Mouse (Mus musculus) testis, postnatal 14 days (tissue): ENCODE measurements around the gene Brd1.
"Not testable (repeated sequence)": the region's sequence is repeated elsewhere in the genome, so short reads cannot be mapped to it uniquely, and the experiment has no call there.

Experiments used
- DNase-seq: peaks from one replicate; pipeline ENCODE4 v3.0.0; 2021; ENCODE audit warnings: low spot score

The Brd1 gene

DNA sequence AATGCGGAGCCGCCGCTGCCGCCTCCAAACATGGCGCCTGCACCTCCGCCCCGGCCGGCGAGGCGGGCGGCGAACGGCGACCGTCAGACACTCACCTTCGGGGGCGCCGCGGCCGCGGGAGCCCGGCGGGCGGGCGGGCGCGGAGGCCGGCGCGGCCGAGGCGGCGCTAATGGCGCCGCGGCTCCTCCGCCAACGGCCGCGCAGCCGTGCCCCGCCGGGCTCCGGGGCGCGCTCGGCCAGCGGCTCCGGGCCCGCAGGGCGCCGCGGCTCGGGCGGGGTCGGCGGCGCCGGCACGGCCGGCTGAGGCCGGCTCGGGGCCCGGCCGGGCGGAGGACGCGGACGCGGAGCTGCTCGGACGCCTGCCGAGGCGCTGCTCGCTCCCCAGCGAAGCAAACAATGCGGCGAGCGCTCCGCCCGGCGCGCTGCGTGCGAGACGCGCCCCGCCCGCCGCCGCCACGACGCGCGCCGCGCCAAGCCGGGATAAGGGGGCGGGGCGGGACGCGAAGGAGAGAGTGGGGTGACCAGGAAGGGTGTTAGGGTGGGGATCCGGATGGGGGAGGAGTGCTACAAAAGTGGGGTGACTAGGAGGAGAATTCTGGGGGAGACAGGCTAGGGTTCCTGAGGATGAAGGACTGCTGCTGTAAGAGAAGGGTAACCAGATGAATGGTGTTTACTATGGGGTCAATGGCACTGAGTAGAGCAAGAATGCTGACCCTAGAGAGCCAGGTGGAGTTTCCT, at the start of gene Brd1:
Brd1 (minus strand) TSS at position 400 of the 738 bp plus-strand sequence.
- peak; percentile 74 for DNase-seq

DNA sequence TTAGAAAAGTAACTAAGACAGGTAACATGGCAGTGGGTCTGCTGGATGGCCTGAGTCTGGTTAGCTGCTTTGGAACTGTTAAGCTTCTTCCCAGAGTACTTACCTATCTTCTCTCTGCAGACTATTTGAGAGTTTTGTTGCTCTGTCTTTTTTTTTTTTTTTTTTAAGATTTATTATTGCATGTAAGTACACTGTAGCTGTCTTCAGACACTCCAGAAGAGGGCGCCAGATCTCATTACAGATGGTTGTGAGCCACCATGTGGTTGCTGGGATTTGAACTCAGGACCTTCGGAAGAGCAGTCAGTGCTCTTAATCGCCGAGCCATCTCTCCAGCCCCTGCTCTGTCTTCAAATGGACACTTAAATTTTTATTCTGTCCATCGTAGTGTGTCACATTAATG, 40.6 kb upstream of the Brd1 start:
- DNase-seq: not testable (repeated sequence)

DNA sequence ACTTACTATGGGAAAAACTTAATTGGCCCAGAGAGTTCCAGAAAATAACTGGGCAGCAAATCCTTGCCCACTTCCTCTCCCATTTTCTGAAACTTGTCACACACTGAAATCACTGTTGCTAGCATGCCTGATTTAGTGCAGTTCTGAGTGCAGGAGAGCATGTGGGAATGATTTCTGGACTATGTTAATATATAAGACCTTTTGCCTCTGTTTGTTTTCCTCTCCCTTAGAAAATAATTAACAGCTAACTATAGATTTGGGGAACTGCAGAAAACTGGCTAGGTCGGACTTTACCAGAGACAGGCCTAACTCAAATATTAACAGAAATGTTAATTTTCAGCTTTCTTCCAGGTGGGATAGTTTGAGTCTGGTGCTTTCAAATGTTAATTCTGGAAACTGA, 34.5 kb upstream of the Brd1 start:
- DNase-seq: no peak

DNA sequence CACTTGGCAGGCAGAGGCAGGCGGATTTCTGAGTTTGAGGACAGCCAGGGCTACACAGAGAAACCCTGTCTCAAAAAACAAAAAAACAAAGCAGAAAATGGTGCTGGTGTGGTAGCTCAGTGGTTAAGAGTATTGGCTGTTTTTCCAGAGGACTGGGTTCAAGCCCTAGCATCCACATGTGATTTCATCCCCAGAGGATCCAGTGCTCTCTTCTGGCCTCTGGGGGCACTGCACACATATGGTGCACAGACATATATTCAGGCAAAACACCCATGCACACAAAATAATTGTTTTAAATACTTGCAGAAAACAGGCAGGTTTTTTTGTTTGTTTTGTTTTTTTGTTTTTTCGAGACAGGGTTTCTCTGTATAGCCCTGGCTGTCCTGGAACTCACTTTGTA, 32.1 kb upstream of the Brd1 start:
- DNase-seq: not testable (repeated sequence)

DNA sequence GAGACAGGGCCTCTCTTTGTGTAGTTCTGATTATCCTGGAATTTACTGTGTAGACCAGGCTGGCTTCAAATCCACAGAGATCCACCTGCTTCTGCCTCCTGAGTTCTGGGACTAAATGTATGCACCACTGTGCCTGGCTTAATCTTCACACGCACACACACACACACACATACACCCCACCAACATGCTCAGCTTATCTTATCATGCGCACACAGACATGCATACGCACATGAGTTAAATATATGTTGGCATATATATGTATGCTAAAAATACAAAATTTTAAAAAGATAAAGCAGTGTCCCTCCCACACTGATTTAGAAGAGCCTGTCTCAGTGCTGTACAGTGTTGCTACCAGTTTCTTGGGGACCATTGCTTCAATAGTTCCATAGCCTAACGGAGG, 27.5 kb upstream of the Brd1 start:
- DNase-seq: no peak

DNA sequence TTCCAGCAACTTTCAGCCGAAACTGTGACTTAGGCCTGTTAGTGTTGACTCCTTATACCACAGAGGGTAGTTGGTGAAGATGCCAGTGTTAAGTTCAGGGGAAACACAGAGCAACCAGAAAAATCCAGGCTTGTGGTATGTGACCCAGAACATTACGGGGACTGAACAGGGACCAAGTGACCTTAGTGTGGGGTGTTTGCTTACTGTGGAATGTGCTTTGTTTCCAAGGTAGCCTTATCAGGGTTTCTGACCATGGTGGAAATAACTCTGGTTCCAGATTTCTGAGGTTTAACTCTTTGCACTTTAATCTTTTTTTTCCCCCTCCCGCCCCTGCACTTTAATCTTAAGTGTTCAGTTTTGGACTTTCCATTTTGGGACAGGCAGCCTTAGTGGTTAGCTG, 24.0 kb upstream of the Brd1 start:
- DNase-seq: no peak

DNA sequence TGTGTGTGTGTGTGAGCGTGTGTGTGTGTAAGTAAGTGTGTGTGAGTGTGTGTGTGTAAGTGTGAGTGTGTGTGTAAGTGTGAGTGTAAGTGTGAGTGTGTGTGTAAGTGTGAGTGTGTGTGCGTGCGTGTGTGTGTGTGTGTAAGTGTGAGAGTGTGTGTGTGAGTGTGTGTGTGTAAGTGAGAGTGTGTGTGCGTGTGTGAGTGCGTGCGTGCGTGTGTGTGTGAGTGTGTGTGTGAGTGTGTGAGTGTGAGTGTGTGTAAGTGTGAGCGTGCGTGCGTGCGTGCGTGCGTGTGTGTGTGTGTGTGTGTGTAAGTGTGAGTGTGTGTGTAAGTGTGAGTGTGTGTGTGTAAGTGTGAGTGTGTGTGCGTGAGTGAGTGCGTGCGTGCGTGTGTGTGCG, 21.7 kb upstream of the Brd1 start:
- DNase-seq: no peak

DNA sequence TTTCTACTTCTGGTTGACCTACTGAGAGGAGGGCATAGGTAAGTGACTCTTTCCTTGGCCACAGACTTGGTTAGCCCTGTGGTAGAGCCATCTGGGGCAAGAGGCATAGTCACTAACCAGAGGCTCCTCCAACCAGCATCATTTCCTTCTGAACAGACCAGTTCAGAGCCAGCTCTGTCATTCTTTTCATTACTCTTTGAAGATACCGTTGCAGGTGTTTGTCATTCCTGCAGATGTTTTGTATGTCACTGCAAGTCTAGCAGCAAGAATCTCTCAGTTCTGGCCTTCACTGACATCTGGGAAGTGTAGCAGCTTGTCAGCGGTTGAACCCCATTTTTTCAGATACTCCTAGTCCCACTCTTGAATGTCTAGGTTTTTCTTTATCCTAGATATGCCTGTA, 20.9 kb upstream of the Brd1 start:
- DNase-seq: no peak

DNA sequence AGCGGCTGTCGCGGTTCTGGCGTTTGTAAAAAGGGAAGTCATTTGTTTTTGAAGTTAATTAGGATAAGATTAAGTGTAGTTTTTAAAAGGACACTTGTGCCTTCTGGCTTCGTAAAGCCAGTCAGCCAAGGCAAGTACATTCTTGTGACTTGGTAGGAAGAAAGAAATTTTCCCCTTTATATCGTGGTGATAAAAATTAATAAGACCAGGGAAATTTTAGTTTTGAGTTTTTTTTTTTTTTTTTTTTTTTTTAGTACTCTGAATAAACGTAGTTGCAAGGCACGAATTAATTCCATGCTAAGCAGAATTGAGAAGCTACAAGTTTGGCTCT, 18.3 kb upstream of the Brd1 start:
- no peak for DNase-seq

DNA sequence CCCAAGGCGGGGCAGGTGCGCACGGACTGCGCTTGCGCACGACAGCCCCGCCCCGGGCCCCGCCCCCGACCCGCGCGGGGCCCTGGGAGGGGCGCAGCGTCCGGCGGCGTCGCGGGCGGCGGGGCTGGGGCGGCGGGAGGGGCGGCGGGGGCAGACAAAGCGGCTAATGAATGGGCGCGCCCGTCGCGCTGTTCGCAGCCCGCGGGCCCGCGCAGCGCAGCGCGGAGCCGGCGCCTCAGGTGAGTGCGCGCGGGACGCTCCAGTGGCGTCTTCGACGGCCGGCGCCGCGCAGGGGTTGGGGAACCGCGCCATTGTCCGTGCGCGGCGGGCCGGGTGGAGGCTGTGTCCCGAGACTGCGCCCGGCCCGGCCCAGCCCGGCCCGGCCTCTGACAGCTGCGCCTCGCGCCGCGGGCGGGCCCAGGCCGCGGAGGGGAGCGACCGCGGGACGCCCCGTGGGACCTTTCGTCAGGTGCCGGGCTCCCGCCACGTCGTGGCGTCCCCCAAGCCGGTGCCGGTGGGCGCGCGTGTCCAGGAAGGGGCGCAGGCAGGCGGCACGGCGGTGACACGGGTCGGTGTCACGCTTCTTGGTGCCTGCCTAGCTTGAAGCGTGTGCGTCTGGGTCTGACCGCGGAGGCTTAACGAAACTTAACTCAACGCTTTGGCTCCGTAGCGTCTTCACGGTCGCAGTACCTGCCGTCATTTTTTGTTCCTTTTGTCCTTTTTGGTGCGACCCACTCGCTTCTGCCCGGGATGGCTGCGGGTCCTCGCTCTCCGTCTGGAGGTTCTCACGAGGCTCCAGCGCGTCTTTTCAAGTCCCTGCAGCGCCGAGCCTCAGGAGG, 17.8 kb upstream of the Brd1 start, which contains the start of gene Zbed4:
Zbed4 (plus strand) TSS at position 97 of the 839 bp plus-strand sequence.
- DNase-seq: peak; percentile 75

DNA sequence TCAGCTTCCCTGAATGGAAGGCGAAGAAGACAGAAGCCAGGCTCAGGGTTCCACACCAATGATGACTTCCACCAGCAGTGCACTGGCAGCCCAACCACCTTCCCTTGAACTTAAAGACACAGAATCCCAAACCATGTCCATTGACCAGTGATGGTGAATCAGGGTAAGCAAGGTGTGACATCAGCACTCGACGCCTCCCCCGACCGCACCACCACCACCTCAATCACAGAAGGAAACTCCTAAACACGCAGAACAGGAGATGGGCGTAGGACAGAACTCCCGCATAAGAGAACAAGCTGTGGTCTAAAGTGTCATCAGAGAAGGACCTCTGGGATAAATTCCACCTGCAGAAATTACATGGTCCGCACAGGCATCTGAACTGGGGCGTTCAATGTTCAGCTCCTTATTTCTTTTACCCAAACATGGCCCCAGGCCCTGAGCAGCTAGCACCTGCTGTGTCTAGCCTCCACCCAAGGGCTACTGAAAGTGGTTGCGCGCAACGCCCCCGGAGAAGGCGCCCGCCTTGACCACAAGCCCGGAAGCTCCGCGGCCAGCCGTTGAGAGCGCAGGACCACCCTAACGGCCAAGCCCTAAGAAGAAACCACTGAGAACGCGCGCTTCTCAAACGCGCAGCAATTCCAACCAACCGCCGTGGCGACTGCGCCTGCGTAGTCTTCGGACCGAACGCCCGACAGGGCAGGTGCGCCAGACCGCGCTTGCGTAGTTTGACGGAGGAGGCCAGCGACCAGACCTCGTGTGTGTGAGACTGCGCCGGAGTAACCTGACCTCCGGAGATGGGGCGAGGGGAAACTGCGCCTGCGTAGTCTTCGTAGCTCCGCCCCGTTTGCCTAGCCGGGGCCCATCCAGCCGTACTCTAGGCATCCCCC, 16.9 kb upstream of the Brd1 start:
- DNase-seq: peak; percentile 99

DNA sequence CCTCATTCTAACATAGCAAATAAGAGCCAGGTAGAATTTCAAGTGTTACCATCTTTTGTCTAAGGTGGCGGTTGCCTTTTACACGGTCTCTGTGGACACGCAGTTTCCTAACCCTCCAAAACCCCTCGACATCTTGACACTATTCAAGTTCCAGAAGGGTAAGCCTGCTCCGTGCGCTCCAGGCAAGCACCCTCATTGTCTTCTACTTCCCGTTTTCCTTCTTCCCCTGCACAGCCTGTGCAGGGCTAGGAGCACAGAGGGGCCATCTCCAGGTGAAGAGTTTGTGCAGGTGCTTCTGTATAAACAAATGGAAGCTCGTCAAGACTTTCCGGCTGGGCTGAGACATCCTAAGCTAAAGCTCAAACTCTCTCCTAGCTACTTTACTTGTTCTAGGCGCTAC, 16.0 kb upstream of the Brd1 start:
- DNase-seq: no peak

DNA sequence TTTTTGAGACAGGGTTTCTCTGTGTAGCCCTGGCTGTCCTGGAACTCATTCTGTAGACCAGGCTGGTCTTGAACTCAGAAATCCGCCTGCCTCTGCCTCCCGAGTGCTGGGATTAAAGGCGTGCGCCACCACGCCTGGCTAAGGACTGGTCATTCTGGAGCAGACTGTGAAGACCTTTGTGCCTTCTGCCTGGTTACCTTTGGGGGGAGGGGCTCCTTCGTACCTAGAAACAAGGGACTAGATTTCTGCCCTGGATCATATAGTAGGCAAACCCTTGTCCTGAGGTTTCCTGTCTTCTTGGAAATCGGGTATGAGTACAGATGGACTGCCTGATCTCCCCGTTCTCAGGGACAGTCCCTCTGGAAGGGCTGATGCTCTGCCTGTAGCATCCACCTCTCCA, 15.6 kb upstream of the Brd1 start:
- not testable (repeated sequence) for DNase-seq

DNA sequence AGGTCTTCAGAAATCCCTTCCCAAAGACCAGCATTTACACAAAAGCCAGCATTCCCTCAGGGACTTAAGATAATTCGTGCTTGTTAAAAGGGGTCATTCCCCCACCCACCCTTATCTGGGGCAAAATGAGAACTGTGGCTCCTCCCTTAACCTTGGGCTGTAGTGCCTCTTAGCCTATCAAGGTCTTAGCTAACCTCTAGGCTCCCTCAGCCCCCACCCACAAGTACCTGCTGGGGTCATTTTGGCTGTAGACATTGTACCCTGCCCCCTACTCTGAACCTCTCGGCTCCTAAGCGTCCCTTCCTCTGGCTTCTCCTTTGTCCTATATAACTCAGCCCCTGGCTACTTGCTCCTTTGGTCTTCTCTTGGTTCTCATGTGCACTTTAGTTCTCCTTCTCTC, 11.9 kb upstream of the Brd1 start:
- no peak for DNase-seq

DNA sequence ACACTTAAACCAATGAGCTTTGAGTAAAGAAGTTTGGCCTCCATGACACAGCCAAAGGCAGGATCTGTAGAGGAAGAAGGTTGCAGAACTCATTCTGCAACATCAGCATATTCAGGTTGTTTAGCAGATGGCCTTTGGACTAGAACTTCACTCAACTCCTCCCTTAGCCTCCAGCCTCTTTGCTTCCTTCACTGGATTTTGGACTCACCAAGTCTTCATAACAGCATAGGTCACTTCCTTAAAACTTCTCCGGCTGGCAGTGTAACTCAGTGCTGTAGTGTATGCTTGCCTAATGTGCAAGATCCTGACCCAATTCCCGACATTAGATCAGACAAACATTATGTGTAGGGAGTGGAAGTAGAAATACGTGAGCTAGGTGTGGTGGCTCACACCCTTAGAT, 11.3 kb upstream of the Brd1 start:
- no peak for DNase-seq

DNA sequence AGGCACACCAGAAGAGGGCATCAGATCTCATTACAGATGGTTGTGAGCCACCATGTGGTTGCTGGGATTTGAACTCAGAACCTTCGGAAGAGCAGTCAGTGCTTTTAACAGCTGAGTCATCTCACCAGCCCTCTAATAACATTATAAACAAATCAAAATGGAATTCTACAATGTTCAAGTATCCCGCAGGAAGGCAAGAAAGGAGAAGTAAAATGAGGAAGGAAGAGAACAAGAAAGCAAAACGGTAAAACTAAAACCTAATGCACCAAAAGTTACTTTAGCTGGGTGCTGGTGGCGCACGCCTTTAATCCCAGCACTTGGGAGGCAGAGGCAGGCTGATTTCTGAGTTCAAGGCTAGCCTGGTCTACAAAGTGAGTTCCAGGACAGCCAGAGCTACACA, 9.3 kb upstream of the Brd1 start:
- DNase-seq: not testable (repeated sequence)

DNA sequence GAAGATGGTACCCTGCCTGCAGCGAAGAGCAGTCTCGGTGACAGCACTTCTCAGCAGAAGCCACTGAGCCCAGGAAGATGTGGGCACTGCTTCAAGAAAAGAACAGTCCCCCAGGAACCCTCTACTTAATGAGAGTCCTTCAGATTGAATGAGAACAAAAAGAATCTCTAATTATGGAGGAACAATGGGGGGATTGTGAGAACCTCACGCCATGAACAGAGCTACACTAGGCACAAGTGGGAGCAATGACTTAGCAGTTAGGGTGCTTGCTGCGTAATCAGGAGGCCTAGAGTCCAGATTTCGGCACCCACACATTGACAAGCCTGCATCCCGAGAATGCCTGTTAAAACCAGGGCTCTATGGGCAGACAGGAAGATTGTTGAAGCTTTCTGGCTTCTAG, 7.3 kb upstream of the Brd1 start:
- no peak for DNase-seq

DNA sequence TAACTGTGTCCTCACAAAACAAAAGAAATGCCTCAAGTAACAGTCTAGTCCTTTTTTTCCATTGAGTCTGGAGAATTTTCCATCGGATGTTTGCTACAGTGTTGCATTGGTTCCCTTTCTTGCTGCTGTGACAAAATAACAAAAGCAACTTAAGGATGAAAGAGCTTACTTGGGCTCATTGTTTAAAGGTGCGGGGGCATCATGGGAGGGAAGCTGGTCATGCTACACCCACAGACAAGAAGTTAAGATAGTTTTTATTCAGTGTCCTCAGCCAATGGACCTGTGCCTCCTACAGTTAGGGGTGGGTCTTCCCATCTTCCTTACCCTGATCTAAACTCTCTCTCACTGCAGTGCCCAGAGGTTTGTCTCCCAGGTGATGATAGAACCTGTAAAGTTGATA, 4.4 kb upstream of the Brd1 start:
- peak; percentile 85 for DNase-seq

DNA sequence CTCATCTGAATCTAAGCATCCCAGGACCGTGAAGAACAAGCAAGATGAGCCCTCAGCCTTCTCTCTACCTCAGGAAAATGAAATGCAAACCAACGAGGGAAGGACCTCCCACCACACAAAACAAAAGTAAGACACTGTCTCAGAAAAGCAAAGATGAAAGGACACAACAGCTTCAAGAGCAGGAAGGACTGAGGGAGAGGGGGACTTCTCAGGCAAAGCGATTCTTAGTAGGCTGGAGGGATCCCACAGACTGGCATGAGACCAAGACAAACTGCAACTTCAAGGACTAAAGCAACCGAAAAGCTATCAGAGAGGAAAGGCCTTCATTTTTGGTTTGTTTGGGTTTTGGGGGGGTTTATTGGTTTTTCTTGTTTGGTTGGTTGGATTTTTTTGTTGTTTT, 2.1 kb upstream of the Brd1 start:
- DNase-seq: no peak

DNA sequence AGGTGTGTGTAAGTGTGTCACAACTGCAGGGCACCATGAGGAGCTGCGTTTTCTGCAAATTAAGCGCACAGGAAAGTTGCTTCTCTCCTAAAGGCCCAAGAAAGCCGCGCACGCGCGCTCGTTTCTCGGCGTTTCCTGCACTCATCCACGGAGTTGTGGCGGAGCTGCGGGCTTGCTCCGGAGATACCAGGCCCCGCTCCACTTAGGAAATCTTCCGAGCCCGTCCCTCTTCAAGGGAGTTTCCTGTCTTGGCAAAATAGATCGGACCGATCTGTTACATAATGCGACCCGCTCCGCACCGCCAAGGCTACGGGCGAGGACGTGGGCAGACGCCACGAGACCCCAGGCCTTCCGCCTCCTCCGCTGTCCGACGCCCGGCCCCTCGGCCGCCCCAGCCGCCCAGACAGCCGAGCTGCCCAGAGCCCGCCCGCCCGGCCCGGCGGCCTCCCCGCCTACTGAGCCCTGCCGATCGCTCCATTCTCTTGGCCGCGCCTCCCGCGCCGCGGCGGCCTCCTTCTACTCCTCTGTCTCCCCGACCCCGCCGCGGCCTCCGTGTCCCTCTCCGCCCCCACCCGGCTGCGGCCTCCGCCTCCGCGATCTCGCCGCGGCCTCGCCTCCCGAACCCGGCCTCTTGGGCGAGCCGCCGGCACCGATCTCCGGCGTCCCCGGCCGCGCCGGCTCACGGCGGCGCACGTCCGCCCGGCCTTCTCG, 837 bp downstream of the Brd1 start:
- DNase-seq: peak; percentile 73

DNA sequence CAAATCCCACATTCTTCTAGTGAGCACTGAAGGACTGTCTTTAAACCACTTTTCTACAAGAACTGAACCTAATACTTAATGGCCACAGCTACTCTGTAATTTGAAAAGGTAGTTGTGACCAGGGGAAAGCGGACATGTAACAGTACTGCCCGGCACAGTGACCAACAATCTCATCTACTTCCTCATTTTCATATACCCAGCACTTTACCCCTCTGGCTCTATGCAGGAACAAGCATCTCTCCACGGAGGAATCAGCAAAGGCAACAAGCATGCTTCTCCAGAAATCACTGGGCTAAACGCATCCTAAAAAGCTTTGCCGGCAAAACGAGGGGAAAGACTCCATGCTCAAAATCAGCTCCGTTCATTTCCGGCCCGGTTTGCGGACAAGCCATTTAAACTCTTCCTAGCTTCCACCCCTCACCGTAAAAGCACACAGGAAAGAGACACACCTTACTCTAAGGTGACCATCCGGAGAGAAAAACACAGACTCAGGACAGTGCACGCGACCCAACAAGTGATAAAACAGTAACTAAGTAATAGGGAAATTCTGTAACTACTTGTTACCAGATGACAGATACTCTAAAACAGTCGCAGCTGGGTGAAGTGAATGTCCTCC, 1.5 kb downstream of the Brd1 start:
- DNase-seq: no peak

DNA sequence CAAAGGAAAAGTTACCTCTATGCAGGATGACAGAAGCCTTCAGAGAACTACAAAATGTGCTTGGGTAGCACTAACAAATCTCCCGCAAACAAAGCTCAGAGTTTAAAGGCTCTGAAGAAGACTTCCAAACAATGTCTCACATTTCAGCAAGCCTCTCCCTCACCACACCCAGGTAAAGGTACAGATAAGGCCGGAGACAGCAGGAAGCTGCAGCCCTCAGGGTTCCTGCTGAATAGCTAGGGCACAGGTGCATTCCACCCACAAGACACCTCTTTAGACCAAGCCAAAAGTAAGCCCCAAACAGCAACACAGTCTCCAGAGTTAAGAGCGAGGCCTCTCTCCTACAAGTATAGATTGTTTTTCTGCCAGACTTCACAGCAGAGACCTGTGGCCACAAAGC, 3.3 kb downstream of the Brd1 start:
- no peak for DNase-seq
